Mouse (Mus musculus) midbrain, embryonic 11.5 days (tissue): Measurements from ENCODE around the gene Il10ra. TPM values are rescaled to one million over a fixed set of nuclear protein-coding genes. Genes with fewer than 3 reads are reported as not detected.

Source experiments
- ATAC-seq: fragments of 200-750 bp; cut with Nextera tagmentation; 2 replicates; pipeline ENCODE4 v1.8.0; 2017; ENCODE audit warnings: moderate TSS enrichment, moderate library complexity; ENCODE audit not compliant: low FRiP score
- DNase-seq: peaks from one replicate; pipeline ENCODE4 v3.0.0; 2015; ENCODE audit warnings: low spot score; ENCODE audit errors: missing footprints
- H3K27ac ChIP-seq: fragments of 300-500 bp; sonication (generic); 2 replicates; pipeline ENCODE4 v1.5.1; 2014; ENCODE audit warnings: low read depth, low read length
- H3K27me3 ChIP-seq: fragments of 300-500 bp; sonication (generic); 2 replicates; pipeline ENCODE4 v1.6.1; 2014; ENCODE audit warnings: mild to moderate bottlenecking, low read length, moderate library complexity, mixed read lengths; ENCODE audit not compliant: control insufficient read depth, insufficient read depth
- H3K36me3 ChIP-seq: fragments of 300-500 bp; sonication (generic); 2 replicates; pipeline ENCODE4 v1.6.1; 2014; ENCODE audit warnings: mild to moderate bottlenecking, low read length, moderate library complexity, mixed read lengths; ENCODE audit not compliant: control insufficient read depth, insufficient read depth
- H3K4me1 ChIP-seq: fragments of 300-500 bp; sonication (generic); 2 replicates; pipeline ENCODE4 v1.6.1; 2014; ENCODE audit warnings: low read length; ENCODE audit not compliant: control insufficient read depth, insufficient read depth
- H3K4me2 ChIP-seq: fragments of 300-500 bp; sonication (generic); 2 replicates; pipeline ENCODE4 v1.6.1; 2014; ENCODE audit warnings: mild to moderate bottlenecking, moderate library complexity
- H3K4me3 ChIP-seq: fragments of 300-500 bp; sonication (generic); 2 replicates; pipeline ENCODE4 v1.5.1; 2014; ENCODE audit warnings: low read depth, low read length
- H3K9ac ChIP-seq: fragments of 300-500 bp; sonication (generic); 2 replicates; pipeline ENCODE4 v1.6.1; 2014; ENCODE audit warnings: low read length
- H3K9me3 ChIP-seq: fragments of 300-500 bp; sonication (generic); 2 replicates; pipeline ENCODE4 v1.6.1; 2016; ENCODE audit warnings: low read length; ENCODE audit not compliant: control insufficient read depth
- WGBS: fragments of 180-500 bp; shearing (Covaris S2); extraction: QIAGEN DNeasy Blood & Tissue Kit; methylation state at CpG from one replicate; pipeline ENCODE4 v1.1.7; 2014; 5-methylcytosine and 5-hydroxymethylcytosine counted together
- polyA plus RNA-seq: library from polyadenylated mRNA; unstranded; fragments of >200 nt; fragmentation: Nextera tagmentation; extraction: Ambion mirVana; gene quantifications from 2 replicates; pipeline ENCODE4 v1.2.1, GENCODE M21; 2014

Gene Il10ra
- polyA plus RNA-seq, 1 experiment from 2014 or later = 0.79 TPM

GRCm38 (mm10) chr9:45299231-45300006 is 30.5 kb upstream of the Il10ra start:
- Histone ChIP-seq H3K9me3 (no peaks in the 10 kb centered on the region; the same call in 1 of the 2 replicates), H3K4me2 (no peak overlapping the region)
- 80% methylated on average over 11 of the region's 11 CpGs for WGBS

GRCm38 (mm10) chr9:45294210-45295011 is 25.5 kb upstream of the Il10ra start:
- Histone ChIP-seq H3K9ac (no peak overlapping the region), H3K27ac (no peak overlapping the region), H3K9me3 (no peaks in the 10 kb centered on the region), H3K36me3 (no peaks in the 10 kb centered on the region), H3K4me2 (no peak overlapping the region), H3K27me3 (no peaks in the 10 kb centered on the region), H3K4me3 (no peak overlapping the region), H3K4me1 (no peaks in the 10 kb centered on the region)
- WGBS = 38% methylated on average over 10 of the region's 10 CpGs
- DNase-seq (no peak), ATAC-seq (no peak)

More at GRCm38 (mm10) chr9:45299231-45300006, 30.5 kb upstream of the Il10ra start:
- ATAC-seq (no peak), DNase-seq (peak; percentile 96)
- Histone ChIP-seq H3K9ac (no peak overlapping the region), H3K36me3 (no peaks in the 10 kb centered on the region), H3K4me3 (no peak overlapping the region), H3K4me1 (0 out of 2 replicates have a peak, but pooled peaks cover 2% of the 10 kb centered on the region), H3K27ac (no peak overlapping the region), H3K27me3 (no peaks in the 10 kb centered on the region)

- Histone ChIP-seq H3K9ac (no peak overlapping the region), H3K36me3 (no peaks in the 10 kb centered on the region), H3K9me3 (no peaks in the 10 kb centered on the region), H3K4me3 (no peak overlapping the region), H3K27me3 (no peaks in the 10 kb centered on the region), H3K4me1 (no peaks in the 10 kb centered on the region), H3K4me2 (no peak overlapping the region), H3K27ac (no peak overlapping the region)
- no peak for DNase-seq
- no peak for ATAC-seq
- 81% methylated on average over 11 of the region's 11 CpGs for WGBS
These were observed 22.7 kb upstream of the Il10ra start for GRCm38 (mm10) chr9:45291481-45292168.

- Histone ChIP-seq H3K4me3 (no peak overlapping the region), H3K36me3 (no peaks in the 10 kb centered on the region), H3K9ac (no peak overlapping the region), H3K27ac (no peak overlapping the region), H3K4me2 (no peak overlapping the region), H3K4me1 (no peaks in the 10 kb centered on the region), H3K27me3 (no peaks in the 10 kb centered on the region), H3K9me3 (no peaks in the 10 kb centered on the region)
- no peak for DNase-seq
- ATAC-seq = no peak
- 85% methylated on average over 5 of the region's 5 CpGs for WGBS
These were observed 13.5 kb upstream of the Il10ra start for GRCm38 (mm10) chr9:45282466-45282865.

GRCm38 (mm10) chr9:45280891-45281290 is 11.9 kb upstream of the Il10ra start:
- 80% methylated on average over 3 of the region's 3 CpGs for WGBS
- no peaks in the 10 kb centered on the region for H3K4me1 ChIP-seq
- no peaks in the 10 kb centered on the region for H3K9me3 ChIP-seq
- no peak overlapping the region for H3K4me2 ChIP-seq
- H3K27me3 ChIP-seq = no peaks in the 10 kb centered on the region
- H3K9ac ChIP-seq = no peak overlapping the region
- no peak overlapping the region for H3K4me3 ChIP-seq
- no peak overlapping the region for H3K27ac ChIP-seq
- no peaks in the 10 kb centered on the region for H3K36me3 ChIP-seq
- DNase-seq = no peak
- ATAC-seq = no peak

GRCm38 (mm10) chr9:45280059-45280458 is 11.1 kb upstream of the Il10ra start:
- Histone ChIP-seq H3K36me3 (no peaks in the 10 kb centered on the region), H3K27ac (no peak overlapping the region), H3K9me3 (no peaks in the 10 kb centered on the region), H3K4me2 (no peak overlapping the region), H3K4me1 (no peaks in the 10 kb centered on the region), H3K9ac (no peak overlapping the region), H3K27me3 (no peaks in the 10 kb centered on the region), H3K4me3 (no peak overlapping the region)
- ATAC-seq (no peak), DNase-seq (no peak)
- WGBS = 74% methylated on average over 3 of the region's 3 CpGs

- Histone ChIP-seq H3K4me1 (no peaks in the 10 kb centered on the region), H3K4me3 (no peak overlapping the region), H3K9me3 (no peaks in the 10 kb centered on the region), H3K4me2 (no peak overlapping the region), H3K27me3 (no peaks in the 10 kb centered on the region; the same call in 1 of the 2 replicates), H3K27ac (no peak overlapping the region), H3K36me3 (no peaks in the 10 kb centered on the region), H3K9ac (no peak overlapping the region)
- ATAC-seq (no peak), DNase-seq (no peak)
- WGBS = 90% methylated on average over 2 of the region's 2 CpGs
These were observed 5.7 kb upstream of the Il10ra start for GRCm38 (mm10) chr9:45274635-45275034.

- no peak overlapping the region for H3K9ac ChIP-seq
- no peak overlapping the region for H3K27ac ChIP-seq
- no peak overlapping the region for H3K4me3 ChIP-seq
- no peak for DNase-seq
- no peaks in the 10 kb centered on the region for H3K9me3 ChIP-seq
- no peak overlapping the region for H3K4me2 ChIP-seq
- 82% methylated on average over 4 of the region's 4 CpGs for WGBS
- H3K27me3 ChIP-seq = peaks cover 3% of the 10 kb centered on the region; the same call in 1 of the 2 replicates
- ATAC-seq = no peak
- no peaks in the 10 kb centered on the region for H3K4me1 ChIP-seq
- H3K36me3 ChIP-seq = no peaks in the 10 kb centered on the region
These were observed 5.3 kb upstream of the Il10ra start for GRCm38 (mm10) chr9:45274218-45274617.
